Mouse (Mus musculus) regulatory T cell (primary cell): ENCODE measurements at regions not wholly inside any gene's neighbourhood (a gene's known extent, or its start where the extent isn't known, plus 50 kb on each side); places are given as distances from the start of the nearest gene placed in this dataset.
"Not testable (repeated sequence)": the region's sequence is repeated elsewhere in the genome, so short reads cannot be mapped to it uniquely, and the experiment has no call there.

Source experiments
- in situ Hi-C: fragments of 300-600 bp; cut with MboI, MseI; formaldehyde crosslinking; loops from one replicate; pipeline ENCODE4 v1.15.1; 2025; ENCODE audit warnings: high pct_unique_total_duplicates

DNA sequence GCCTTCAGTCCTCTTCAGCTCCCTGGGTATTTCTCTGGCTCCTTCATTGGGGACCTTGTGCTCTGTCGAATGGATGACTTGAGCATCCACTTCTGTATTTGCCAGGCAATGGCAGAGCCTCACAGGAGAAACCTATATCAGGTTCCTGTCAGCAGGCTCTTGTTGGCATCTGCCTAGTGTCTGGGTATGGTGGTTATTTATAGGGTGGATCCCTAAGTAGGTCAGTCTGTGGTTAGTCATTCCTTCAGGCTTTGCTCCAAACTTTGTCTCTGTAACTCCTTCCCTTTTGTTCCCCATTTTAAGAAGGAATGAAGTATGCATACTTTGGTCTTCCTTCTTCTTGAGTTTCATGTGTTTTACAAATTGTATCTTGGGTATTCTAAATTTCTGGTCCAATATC, 522.4 kb upstream of the St8sia4 start:
- in situ Hi-C loops = not testable (repeated sequence)

DNA sequence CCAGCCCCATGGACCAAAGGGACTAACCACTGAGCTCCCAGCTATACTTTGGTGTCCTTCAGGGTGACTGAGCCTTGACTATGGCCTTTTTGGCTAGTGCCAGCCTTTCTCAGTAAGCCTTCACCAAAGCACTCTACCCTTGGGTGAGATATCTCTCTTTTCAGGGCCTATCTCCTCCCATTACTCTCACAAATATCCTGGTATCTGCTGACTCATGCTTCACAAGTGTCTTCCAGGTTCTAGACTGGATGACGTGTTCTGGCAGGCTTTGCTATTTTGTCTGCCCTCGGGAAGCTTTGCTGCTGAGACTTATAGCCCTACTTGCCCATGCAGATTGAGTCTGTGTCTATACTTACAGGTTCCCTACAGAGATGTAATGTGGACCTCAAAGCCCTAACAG, 499.4 kb upstream of the St8sia4 start:
- in situ Hi-C loops = no loop called here

GRCm38 (mm10) chr1:96155484-96155883, 488.1 kb upstream of the St8sia4 start:
- in situ Hi-C loops = no loop called here

DNA sequence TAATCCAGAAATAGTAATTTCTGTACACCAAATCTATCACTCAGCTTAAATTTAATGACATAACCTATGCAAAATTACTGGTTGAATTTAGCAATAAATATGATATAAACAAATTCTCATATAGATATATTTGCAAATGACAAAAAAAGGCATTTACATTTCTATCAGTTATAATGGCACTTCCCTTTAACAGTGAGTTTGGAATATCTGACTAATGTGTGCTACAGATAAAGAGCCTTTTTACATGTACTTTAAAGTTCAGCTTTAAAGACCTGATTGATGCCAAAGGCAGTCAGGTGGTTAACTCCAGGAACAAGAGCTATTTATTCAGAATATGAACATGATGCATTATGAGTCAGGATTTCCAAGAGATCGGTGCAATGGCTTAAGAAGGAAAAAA, 461.2 kb upstream of the St8sia4 start:
- in situ Hi-C loops = no loop called here

- in situ Hi-C loops = no loop called here
Observed at GRCm38 (mm10) chr1:96107986-96108385, 440.6 kb upstream of the St8sia4 start.

DNA sequence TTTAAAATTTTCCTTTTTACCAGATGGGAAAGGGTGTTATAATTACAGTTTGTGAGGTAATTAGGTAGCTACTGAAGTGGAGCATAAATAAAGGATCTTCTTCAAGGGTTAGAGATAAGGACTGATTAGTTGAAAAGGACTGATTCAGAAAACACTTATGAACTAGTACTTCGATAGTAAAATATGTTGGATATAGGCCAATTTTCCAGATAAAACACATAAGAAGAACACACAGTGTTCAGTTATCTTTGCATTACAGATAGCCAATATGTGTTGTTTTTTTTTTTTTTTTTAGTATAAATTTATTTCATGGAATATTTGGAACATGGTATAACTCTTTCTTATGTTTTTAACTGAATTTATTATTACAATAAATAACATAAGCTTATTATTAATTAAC, 438.0 kb upstream of the St8sia4 start:
- in situ Hi-C loops = no loop called here

GRCm38 (mm10) chr1:96083575-96083974, 416.2 kb upstream of the St8sia4 start:
- in situ Hi-C loops = no loop called here

DNA sequence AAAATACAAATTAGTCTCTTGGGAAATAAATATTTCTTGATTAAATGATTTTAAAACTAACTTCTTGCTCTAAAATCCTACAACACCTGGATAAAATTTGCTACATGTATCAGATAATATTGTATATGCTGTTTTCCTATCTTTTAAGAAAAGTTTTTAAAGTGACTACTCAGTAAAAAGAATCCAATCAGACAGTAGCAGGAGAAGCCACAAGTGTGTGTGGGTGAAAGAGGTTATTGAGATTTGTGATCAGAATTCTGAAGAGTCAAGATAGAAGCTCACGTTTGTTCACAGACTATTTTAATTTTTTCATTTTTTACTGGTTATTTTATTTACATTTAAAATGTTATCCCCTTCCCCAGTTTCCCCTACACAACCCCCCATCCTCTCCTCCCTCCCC, 407.3 kb upstream of the St8sia4 start:
- in situ Hi-C loops = loop anchor here (5.0 kb wide), 1 partner anchor 227 kb away; no protein-coding TSS in a partner anchor

- in situ Hi-C loops = no loop called here
Observed at GRCm38 (mm10) chr1:96061335-96061734, 394.0 kb upstream of the St8sia4 start.

DNA sequence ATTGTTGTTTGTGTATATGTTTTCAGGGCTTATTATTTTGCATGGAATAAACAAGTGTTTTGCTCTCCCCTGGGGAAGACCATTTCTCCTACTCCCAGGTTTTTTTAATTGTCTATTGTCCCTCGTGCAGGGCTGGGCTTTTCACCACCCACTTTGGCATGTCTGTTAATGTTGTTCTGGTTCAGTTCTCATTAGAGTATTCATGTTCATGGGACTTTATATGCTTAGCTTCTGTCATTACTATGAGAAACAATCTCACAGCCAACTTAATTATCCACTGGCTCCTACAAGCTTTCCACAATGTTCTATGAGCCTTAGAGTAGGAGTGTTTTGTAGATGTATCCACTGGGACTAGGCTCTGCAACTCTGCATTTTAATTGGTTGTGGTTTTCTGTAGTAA, 381.9 kb upstream of the St8sia4 start:
- in situ Hi-C loops = no loop called here

DNA sequence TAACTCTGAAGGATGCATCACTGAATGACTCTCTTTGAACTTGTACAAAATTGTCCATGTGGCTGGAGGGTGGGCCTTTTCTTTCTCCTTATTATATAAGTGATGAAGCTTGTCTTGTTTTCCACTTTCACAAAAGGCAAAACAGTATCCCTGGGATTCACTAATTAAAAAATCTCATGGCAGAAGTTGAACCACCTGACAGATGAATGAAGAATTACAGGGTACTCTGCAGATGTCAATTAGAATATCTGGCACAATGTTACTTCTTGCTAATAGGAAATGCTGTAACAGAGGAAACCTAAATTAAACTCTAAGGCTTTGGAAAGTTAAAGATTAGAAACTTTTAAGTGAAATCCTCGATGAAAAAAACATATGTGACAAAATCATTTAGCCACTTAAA, 379.2 kb upstream of the St8sia4 start:
- in situ Hi-C loops = no loop called here

DNA sequence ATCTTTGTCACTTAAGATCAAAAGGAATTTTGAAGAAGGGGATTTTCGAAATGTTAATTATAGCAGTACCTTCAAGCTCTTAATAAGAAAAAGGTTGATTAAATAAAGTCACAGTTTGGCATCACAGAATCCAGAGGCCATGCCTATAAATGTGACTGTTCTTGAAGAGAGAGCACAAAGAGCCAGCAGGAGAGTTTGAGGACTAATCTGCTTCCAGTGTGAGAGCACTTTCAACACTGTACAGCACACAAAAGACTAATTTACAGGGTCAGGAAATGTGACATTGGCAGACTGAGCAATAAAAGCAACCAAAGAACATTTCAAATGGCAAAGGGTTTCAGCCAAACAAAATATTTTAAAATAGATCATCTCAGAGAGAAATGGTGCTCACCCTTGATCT, 352.1 kb upstream of the St8sia4 start:
- in situ Hi-C loops = no loop called here

GRCm38 (mm10) chr1:96009461-96009860, 342.1 kb upstream of the St8sia4 start:
- in situ Hi-C loops = loop anchor here (10.0 kb wide), 1 partner anchor 885 kb away; no protein-coding TSS in a partner anchor

DNA sequence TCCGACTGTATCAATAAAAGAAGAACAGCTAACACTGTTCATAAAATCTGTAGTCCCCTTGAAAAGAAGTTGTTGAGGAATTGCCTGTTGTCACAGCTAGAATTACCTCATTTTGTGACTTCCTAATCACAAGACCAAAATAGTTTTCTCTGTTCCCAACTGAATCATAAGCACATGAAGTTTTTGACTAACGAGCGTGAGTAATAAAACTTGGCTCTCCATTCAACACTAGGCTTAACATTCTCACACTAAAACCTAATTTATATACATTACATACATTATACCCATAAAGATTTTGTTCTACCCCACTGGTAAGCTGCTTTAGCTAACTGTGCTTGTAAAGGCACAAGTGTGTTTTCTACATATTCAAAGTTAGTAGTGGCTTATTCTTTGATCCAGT, 335.7 kb upstream of the St8sia4 start:
- in situ Hi-C loops = loop anchor here (10.0 kb wide), 1 partner anchor 878 kb away; no protein-coding TSS in a partner anchor

- in situ Hi-C loops = no loop called here
Observed at GRCm38 (mm10) chr1:95962164-95962563, 294.8 kb upstream of the St8sia4 start.
